Mouse (Mus musculus) intestine, embryonic 15.5 days (tissue): ENCODE measurements at regions not wholly inside any gene's neighbourhood (a gene's known extent, or its start where the extent isn't known, plus 50 kb on each side); places are given as distances from the start of the nearest gene placed in this dataset.

Experiments
- ATAC-seq: fragments of 200-750 bp; cut with Nextera tagmentation; 2 replicates; pipeline ENCODE4 v1.8.0; 2017; ENCODE audit warnings: moderate TSS enrichment, moderate library complexity
- H3K27ac ChIP-seq: fragments of 300-500 bp; sonication (generic); 2 replicates; pipeline ENCODE4 v1.5.1; 2015; ENCODE audit warnings: mild to moderate bottlenecking, inconsistent platforms
- H3K27me3 ChIP-seq: fragments of 300-500 bp; sonication (generic); replicated peaks from 2 replicates; pipeline ENCODE4 v1.6.1; 2015; ENCODE audit warnings: inconsistent platforms
- H3K36me3 ChIP-seq: fragments of 300-500 bp; sonication (generic); 2 replicates; pipeline ENCODE4 v1.6.1; 2015; ENCODE audit warnings: inconsistent platforms
- H3K4me1 ChIP-seq: fragments of 300-500 bp; sonication (generic); replicated peaks from 2 replicates; pipeline ENCODE4 v1.6.1; 2015; ENCODE audit warnings: inconsistent platforms
- H3K4me2 ChIP-seq: fragments of 300-500 bp; sonication (generic); replicated peaks from 2 replicates; pipeline ENCODE4 v1.6.1; 2015; ENCODE audit warnings: mild to moderate bottlenecking, inconsistent platforms
- H3K4me3 ChIP-seq: fragments of 300-500 bp; sonication (generic); replicated peaks from 2 replicates; pipeline ENCODE4 v1.5.1; 2015; ENCODE audit warnings: inconsistent platforms
- H3K9ac ChIP-seq: fragments of 300-500 bp; sonication (generic); 2 replicates; pipeline ENCODE4 v1.6.1; 2015; ENCODE audit warnings: inconsistent platforms
- H3K9me3 ChIP-seq: fragments of 300-500 bp; sonication (generic); 2 replicates; pipeline ENCODE4 v1.6.1; 2016; ENCODE audit warnings: inconsistent platforms
- WGBS: fragments of 180-500 bp; shearing (Covaris S2); methylation state at CpG from one replicate; pipeline ENCODE4 v1.1.7; 2015; 5-methylcytosine and 5-hydroxymethylcytosine counted together

GRCm38 (mm10) chr1:128788227-128788626, 196.1 kb upstream of the Cxcr4 start:
- Histone ChIP-seq H3K9ac (no peak overlapping the region), H3K4me1 (no peaks in the 10 kb centered on the region), H3K27me3 (no peaks in the 10 kb centered on the region), H3K36me3 (no peaks in the 10 kb centered on the region), H3K4me3 (no peak overlapping the region), H3K4me2 (no peak overlapping the region), H3K27ac (no peak overlapping the region), H3K9me3 (no peaks in the 10 kb centered on the region)
- ATAC-seq, result no peak
- 53% methylated on average over 6 of the region's 6 CpGs for WGBS

GRCm38 (mm10) chr1:128786941-128787569, 195.0 kb upstream of the Cxcr4 start:
- Histone ChIP-seq H3K9ac (no peak overlapping the region), H3K4me1 (no peaks in the 10 kb centered on the region), H3K9me3 (no peaks in the 10 kb centered on the region), H3K4me3 (no peak overlapping the region), H3K4me2 (no peak overlapping the region), H3K27ac (no peak overlapping the region), H3K27me3 (no peaks in the 10 kb centered on the region), H3K36me3 (no peaks in the 10 kb centered on the region)
- WGBS, result 81% methylated on average over 14 of the region's 14 CpGs
- no peak for ATAC-seq

- H3K9me3 ChIP-seq, result no peaks in the 10 kb centered on the region
- H3K36me3 ChIP-seq, result no peaks in the 10 kb centered on the region
- H3K9ac ChIP-seq, result no peak overlapping the region
- WGBS, result 76% methylated on average over 2 of the region's 2 CpGs
- H3K27ac ChIP-seq, result no peak overlapping the region
- no peak overlapping the region for H3K4me3 ChIP-seq
- H3K27me3 ChIP-seq, result no peaks in the 10 kb centered on the region
- H3K4me1 ChIP-seq, result no peaks in the 10 kb centered on the region
- no peak overlapping the region for H3K4me2 ChIP-seq
- ATAC-seq, result no peak
Observed at GRCm38 (mm10) chr1:128782286-128782685, 190.2 kb upstream of the Cxcr4 start.

- 66% methylated on average over 7 of the region's 7 CpGs for WGBS
- no peak overlapping the region for H3K27ac ChIP-seq
Observed at GRCm38 (mm10) chr1:128781871-128782270, 189.8 kb upstream of the Cxcr4 start.

GRCm38 (mm10) chr1:128781311-128781710, 189.2 kb upstream of the Cxcr4 start:
- no peak overlapping the region for H3K27ac ChIP-seq
- no peak for ATAC-seq
- 50% methylated on average over 4 of the region's 4 CpGs for WGBS

More at GRCm38 (mm10) chr1:128781871-128782270, 189.8 kb upstream of the Cxcr4 start:
- Histone ChIP-seq H3K9ac (no peak overlapping the region), H3K4me3 (no peak overlapping the region), H3K27me3 (no peaks in the 10 kb centered on the region), H3K4me1 (no peaks in the 10 kb centered on the region), H3K4me2 (no peak overlapping the region), H3K36me3 (no peaks in the 10 kb centered on the region), H3K9me3 (no peaks in the 10 kb centered on the region)
- ATAC-seq, result no peak

GRCm38 (mm10) chr1:128779586-128780158, 187.6 kb upstream of the Cxcr4 start:
- Histone ChIP-seq H3K4me2 (no peak overlapping the region), H3K9me3 (no peaks in the 10 kb centered on the region), H3K4me1 (no peaks in the 10 kb centered on the region), H3K27ac (no peak overlapping the region), H3K36me3 (no peaks in the 10 kb centered on the region), H3K9ac (no peak overlapping the region), H3K27me3 (no peaks in the 10 kb centered on the region), H3K4me3 (no peak overlapping the region)
- WGBS, result 80% methylated on average over 5 of the region's 5 CpGs
- ATAC-seq, result no peak

More at GRCm38 (mm10) chr1:128781311-128781710, 189.2 kb upstream of the Cxcr4 start:
- Histone ChIP-seq H3K4me3 (no peak overlapping the region), H3K9me3 (no peaks in the 10 kb centered on the region), H3K36me3 (no peaks in the 10 kb centered on the region), H3K4me1 (no peaks in the 10 kb centered on the region), H3K9ac (no peak overlapping the region), H3K27me3 (no peaks in the 10 kb centered on the region), H3K4me2 (no peak overlapping the region)

GRCm38 (mm10) chr1:128772440-128772839, 180.3 kb upstream of the Cxcr4 start:
- Histone ChIP-seq H3K4me1 (no peaks in the 10 kb centered on the region), H3K4me2 (no peak overlapping the region), H3K27ac (no peak overlapping the region), H3K27me3 (no peaks in the 10 kb centered on the region), H3K9me3 (no peaks in the 10 kb centered on the region), H3K9ac (no peak overlapping the region), H3K36me3 (no peaks in the 10 kb centered on the region), H3K4me3 (no peak overlapping the region)
- ATAC-seq, result no peak
- WGBS, result 78% methylated on average over 3 of the region's 3 CpGs

- H3K9me3 ChIP-seq, result no peaks in the 10 kb centered on the region
- ATAC-seq, result no peak
- WGBS, result 85% methylated on average over 5 of the region's 5 CpGs
- no peaks in the 10 kb centered on the region for H3K4me1 ChIP-seq
- no peaks in the 10 kb centered on the region for H3K27me3 ChIP-seq
- no peak overlapping the region for H3K27ac ChIP-seq
- H3K9ac ChIP-seq, result no peak overlapping the region
- no peaks in the 10 kb centered on the region for H3K36me3 ChIP-seq
- no peak overlapping the region for H3K4me3 ChIP-seq
- no peak overlapping the region for H3K4me2 ChIP-seq
Observed at GRCm38 (mm10) chr1:128770786-128771185, 178.7 kb upstream of the Cxcr4 start.

GRCm38 (mm10) chr1:128767991-128768390, 175.9 kb upstream of the Cxcr4 start:
- no peak overlapping the region for H3K27ac ChIP-seq
- ATAC-seq, result no peak
- no peak overlapping the region for H3K4me3 ChIP-seq
- no peaks in the 10 kb centered on the region for H3K9me3 ChIP-seq
- no peak overlapping the region for H3K9ac ChIP-seq
- H3K4me1 ChIP-seq, result no peaks in the 10 kb centered on the region
- H3K27me3 ChIP-seq, result no peaks in the 10 kb centered on the region
- H3K4me2 ChIP-seq, result no peak overlapping the region
- H3K36me3 ChIP-seq, result no peaks in the 10 kb centered on the region
- WGBS, result 92% methylated on average over 6 of the region's 6 CpGs

- Histone ChIP-seq H3K4me3 (no peak overlapping the region), H3K36me3 (no peaks in the 10 kb centered on the region), H3K9me3 (no peaks in the 10 kb centered on the region), H3K4me1 (no peaks in the 10 kb centered on the region), H3K9ac (no peak overlapping the region), H3K4me2 (no peak overlapping the region), H3K27me3 (no peaks in the 10 kb centered on the region), H3K27ac (no peak overlapping the region)
- WGBS, result 91% methylated on average over 3 of the region's 3 CpGs
- no peak for ATAC-seq
Observed at GRCm38 (mm10) chr1:128767415-128767814, 175.3 kb upstream of the Cxcr4 start.

- Histone ChIP-seq H3K4me1 (no peaks in the 10 kb centered on the region), H3K4me2 (no peak overlapping the region), H3K27ac (no peak overlapping the region), H3K9ac (no peak overlapping the region), H3K27me3 (no peaks in the 10 kb centered on the region), H3K4me3 (no peak overlapping the region), H3K9me3 (no peaks in the 10 kb centered on the region), H3K36me3 (no peaks in the 10 kb centered on the region)
- ATAC-seq, result no peak
- WGBS, result 71% methylated on average over 7 of the region's 7 CpGs
Observed at GRCm38 (mm10) chr1:128766894-128767268, 174.8 kb upstream of the Cxcr4 start.

- ATAC-seq, result no peak
Observed at GRCm38 (mm10) chr1:128766193-128766893, 174.2 kb upstream of the Cxcr4 start.

GRCm38 (mm10) chr1:128765626-128766025, 173.5 kb upstream of the Cxcr4 start:
- no peak overlapping the region for H3K9ac ChIP-seq

More at GRCm38 (mm10) chr1:128766193-128766893, 174.2 kb upstream of the Cxcr4 start:
- Histone ChIP-seq H3K9ac (no peak overlapping the region), H3K36me3 (no peaks in the 10 kb centered on the region), H3K9me3 (no peaks in the 10 kb centered on the region), H3K27me3 (no peaks in the 10 kb centered on the region), H3K4me2 (no peak overlapping the region), H3K4me3 (no peak overlapping the region), H3K27ac (no peak overlapping the region), H3K4me1 (no peaks in the 10 kb centered on the region)
- 47% methylated on average over 7 of the region's 7 CpGs for WGBS

More at GRCm38 (mm10) chr1:128765626-128766025, 173.5 kb upstream of the Cxcr4 start:
- no peak overlapping the region for H3K4me2 ChIP-seq
- no peaks in the 10 kb centered on the region for H3K36me3 ChIP-seq
- no peak overlapping the region for H3K4me3 ChIP-seq
- no peaks in the 10 kb centered on the region for H3K27me3 ChIP-seq
- ATAC-seq, result no peak
- H3K4me1 ChIP-seq, result no peaks in the 10 kb centered on the region
- 81% methylated on average over 2 of the region's 2 CpGs for WGBS
- H3K27ac ChIP-seq, result no peak overlapping the region
- H3K9me3 ChIP-seq, result no peaks in the 10 kb centered on the region
